Mouse (Mus musculus) Patski (cell line): ENCODE measurements at regions not wholly inside any gene's neighbourhood (a gene's known extent, or its start where the extent isn't known, plus 50 kb on each side); places are given as distances from the start of the nearest gene placed in this dataset.

Experiments
- ATAC-seq: fragments of 100-300 bp; one replicate; pipeline ENCODE4 v1.8.0; 2021
- CTCF ChIA-PET: fragments of 350-600 bp; sonication (Branson Sonifier 250); formaldehyde crosslinking; loops from one replicate; lab custom pipeline; 2022; ENCODE audit warnings: inconsistent platforms; lab: Charles Lee
- POLR2A ChIA-PET: fragments of 350-600 bp; sonication (Branson Sonifier 250); formaldehyde crosslinking; loops from one replicate; lab custom pipeline; 2022; ENCODE audit warnings: antibody characterized with exemption, inconsistent platforms; lab: Charles Lee
- DNase-seq: peaks from one replicate; pipeline ENCODE4 v3.0.0-alpha.2; 2011; ENCODE audit warnings: low read depth, low spot score
- H3K27me3 ChIP-seq: fragments of 371-371 bp; one replicate; pipeline ENCODE4 v1.5.1; 2021
- CTCF ChIP-seq: fragments of 100-300 bp; IDR thresholded peaks from one replicate; pipeline ENCODE4 v1.5.1; 2021
- in situ Hi-C: fragments of 300-500 bp; cut with MboI; formaldehyde crosslinking; loops from 3 replicates; pipeline ENCODE4 v1.11.1; 2018; ENCODE audit warnings: low pct_unique_long_range_greater_than_20kb, mixed read lengths

- in situ Hi-C loops = no loop called here
- ChIA-PET CTCF (interaction anchor here (0.8 to 1.2 kb wide), 5 partner anchors 9 to 1142 kb away, joined by 3 read pairs; no protein-coding TSS in a partner anchor), POLR2A (interaction anchor here (1.0 kb wide), 1 partner anchor 9 kb away, joined by 3 read pairs; no protein-coding TSS in a partner anchor)
- ATAC-seq (peak; percentile 35), DNase-seq (peak; percentile 17)
- H3K27me3 ChIP-seq = no peaks in the 10 kb centered on the region
- no peak for TF ChIP-seq CTCF
These were observed 138.8 kb downstream of the Dhx15 start for GRCm38 (mm10) chr5:52051383-52052071.

GRCm38 (mm10) chr5:52048790-52049189 lies 141.5 kb downstream of the Dhx15 start:
- in situ Hi-C loops = no loop called here
- TF ChIP-seq CTCF = no peak
- POLR2A ChIA-PET = no interaction called here
- DNase-seq = no peak
- no peaks in the 10 kb centered on the region for H3K27me3 ChIP-seq
- no peak for ATAC-seq
- CTCF ChIA-PET = interaction anchor here (1.1 kb wide), 1 partner anchor 14 kb away, joined by 3 read pairs; no protein-coding TSS in a partner anchor

DNA sequence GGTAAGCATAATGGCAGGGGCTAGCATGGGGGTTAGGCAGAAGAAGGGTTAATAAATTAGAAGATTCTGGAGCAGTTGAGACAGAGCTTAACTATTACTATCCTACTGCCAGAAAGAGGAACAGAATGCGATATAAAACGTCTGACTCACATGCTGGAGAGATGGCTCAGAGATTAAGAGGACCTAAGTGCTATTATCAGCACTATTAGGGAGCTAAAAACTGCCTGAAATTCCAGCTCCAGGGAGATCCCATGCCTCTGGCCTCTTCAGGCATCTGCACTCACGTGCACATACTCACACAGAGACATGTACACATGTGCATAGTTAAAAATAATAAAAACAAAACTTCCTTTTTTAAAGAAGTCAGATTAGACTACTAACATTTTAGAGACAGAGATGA lies 143.6 kb downstream of the Dhx15 start:
- in situ Hi-C loops = no loop called here
- H3K27me3 ChIP-seq = no peaks in the 10 kb centered on the region
- POLR2A ChIA-PET = interaction anchor here (0.6 kb wide), 1 partner anchor 255 kb away, joined by 6 read pairs; no protein-coding TSS in a partner anchor
- TF ChIP-seq CTCF = no peak
- DNase-seq = no peak
- ATAC-seq = no peak
- CTCF ChIA-PET = interaction anchor here (1.8 kb wide), 1 partner anchor 17 kb away, joined by 6 read pairs; no protein-coding TSS in a partner anchor

DNA sequence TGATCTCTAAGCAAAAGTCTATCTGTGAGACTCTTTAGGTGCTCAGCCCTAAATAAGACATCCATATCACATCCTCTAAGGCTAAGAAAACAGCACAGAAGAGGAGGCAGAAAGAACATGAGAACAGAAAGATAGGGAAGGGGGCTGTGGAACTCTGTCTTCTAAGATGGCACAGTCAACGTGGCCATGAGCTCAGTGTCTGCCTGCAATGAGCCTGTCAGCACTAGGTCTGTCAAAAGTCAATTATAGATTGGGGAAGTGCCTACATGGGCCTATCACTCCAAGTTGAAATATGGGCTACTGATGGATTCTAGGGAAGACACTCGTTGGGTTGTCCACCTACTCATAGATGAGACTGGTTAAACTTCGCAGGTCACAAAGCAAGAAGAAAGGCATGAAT lies 146.2 kb downstream of the Dhx15 start:
- no peak for TF ChIP-seq CTCF
- POLR2A ChIA-PET = no interaction called here
- CTCF ChIA-PET = no interaction called here
- in situ Hi-C loops = no loop called here
- H3K27me3 ChIP-seq = no peaks in the 10 kb centered on the region
- ATAC-seq (no peak), DNase-seq (no peak)

DNA sequence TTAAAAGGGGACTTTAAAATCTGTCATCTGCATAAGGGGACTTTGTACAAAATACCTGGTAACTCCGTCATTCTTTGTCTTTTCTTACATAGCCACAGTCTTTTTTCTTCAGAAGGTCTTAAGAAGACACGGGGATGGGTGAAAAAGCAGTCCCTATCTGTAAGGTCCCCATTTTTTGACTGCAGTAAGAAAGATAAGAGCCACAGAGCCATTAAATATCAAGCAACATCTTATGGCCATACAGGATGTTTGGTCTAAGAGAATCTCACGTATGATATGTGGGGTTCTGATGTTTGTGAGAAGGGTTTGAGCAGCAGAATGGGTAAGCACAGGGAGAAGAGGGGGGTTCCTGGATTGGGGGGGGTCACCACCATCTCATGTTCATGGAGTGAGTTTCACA lies 148.9 kb downstream of the Dhx15 start:
- no peak for TF ChIP-seq CTCF
- ChIA-PET CTCF (no interaction called here), POLR2A (no interaction called here)
- DNase-seq (no peak), ATAC-seq (no peak)
- no peaks in the 10 kb centered on the region for H3K27me3 ChIP-seq
- in situ Hi-C loops = no loop called here

GRCm38 (mm10) chr5:52040427-52041312 lies 149.6 kb downstream of the Dhx15 start:
- ChIA-PET CTCF (interaction anchor here (1.1 kb wide), 1 partner anchor 14 kb away, joined by 3 read pairs; no protein-coding TSS in a partner anchor), POLR2A (no interaction called here)
- DNase-seq (no peak), ATAC-seq (no peak)
- in situ Hi-C loops = no loop called here
- no peak for TF ChIP-seq CTCF
- H3K27me3 ChIP-seq = no peaks in the 10 kb centered on the region

DNA sequence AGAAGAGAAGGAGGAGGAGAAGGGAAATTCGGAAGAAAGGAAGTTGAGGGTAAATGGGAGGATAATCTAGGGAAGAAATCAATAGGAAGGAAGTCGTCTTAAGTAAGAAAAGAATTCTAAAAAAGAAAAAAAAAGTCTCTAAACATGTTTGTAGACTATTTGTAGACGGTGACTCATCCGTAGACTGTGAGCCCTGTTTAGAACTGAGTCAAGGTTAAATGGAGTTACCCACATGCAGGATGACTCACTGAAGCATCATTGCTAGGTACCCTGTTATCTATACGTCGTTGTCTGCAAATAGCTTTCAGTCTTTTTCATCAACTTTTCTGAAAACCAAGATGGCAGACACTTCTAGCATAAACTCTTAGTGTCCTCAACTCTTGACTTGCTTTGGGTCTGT lies 155.0 kb downstream of the Dhx15 start:
- no peak for TF ChIP-seq CTCF
- H3K27me3 ChIP-seq = no peaks in the 10 kb centered on the region
- ChIA-PET CTCF (interaction anchor here (1.0 to 1.2 kb wide), 3 partner anchors 10 to 1076 kb away, joined by 3 read pairs; no protein-coding TSS in a partner anchor), POLR2A (no interaction called here)
- ATAC-seq = no peak
- peak; percentile 19 for DNase-seq
- in situ Hi-C loops = no loop called here

DNA sequence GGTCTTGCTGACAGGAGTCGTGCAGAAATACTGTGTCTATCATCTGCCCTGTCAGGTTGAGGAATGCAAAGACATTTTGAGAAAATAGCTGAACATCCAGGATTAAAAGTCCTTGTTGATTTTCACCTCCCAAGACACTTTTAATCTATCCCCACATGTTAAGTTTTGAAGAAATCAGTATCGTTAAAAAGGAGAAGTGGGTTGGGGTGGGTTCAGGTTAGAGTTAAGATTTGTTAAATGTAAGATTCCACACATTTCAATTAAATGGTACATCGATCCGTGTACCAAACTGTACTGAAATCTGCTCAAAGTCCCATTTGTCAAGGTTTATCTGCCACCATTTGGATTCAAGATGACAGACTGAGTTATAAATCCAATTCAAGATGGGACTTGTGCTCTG lies 162.8 kb downstream of the Dhx15 start:
- ChIA-PET POLR2A (no interaction called here), CTCF (no interaction called here)
- ATAC-seq (no peak), DNase-seq (no peak)
- in situ Hi-C loops = no loop called here
- H3K27me3 ChIP-seq = no peaks in the 10 kb centered on the region
- TF ChIP-seq CTCF = no peak

DNA sequence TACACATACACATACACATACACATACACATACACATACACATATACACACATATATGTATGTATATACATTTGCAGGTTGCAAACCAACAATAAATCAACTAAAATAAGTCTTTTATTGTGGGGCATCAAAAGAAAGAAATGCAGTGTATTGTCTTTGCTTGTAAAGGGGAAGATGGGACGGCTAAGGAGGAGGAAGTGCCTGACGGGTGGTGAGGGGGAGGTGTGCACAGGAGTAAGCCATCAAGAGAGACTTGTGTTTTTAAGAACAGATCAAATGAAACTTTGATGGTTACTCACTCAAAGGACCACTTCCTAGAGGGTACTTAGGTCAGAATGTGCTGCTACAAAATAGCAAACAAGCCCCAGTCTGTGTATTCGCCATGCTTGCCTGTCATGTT lies 164.2 kb downstream of the Dhx15 start:
- no peaks in the 10 kb centered on the region for H3K27me3 ChIP-seq
- ATAC-seq = no peak
- in situ Hi-C loops = no loop called here
- ChIA-PET CTCF (interaction anchor here (1.4 kb wide), 1 partner anchor 10 kb away, joined by 3 read pairs; no protein-coding TSS in a partner anchor), POLR2A (interaction anchor here (0.7 kb wide), 1 partner anchor 1560 kb away, joined by 3 read pairs; no protein-coding TSS in a partner anchor)
- TF ChIP-seq CTCF = no peak
- DNase-seq = no peak

DNA sequence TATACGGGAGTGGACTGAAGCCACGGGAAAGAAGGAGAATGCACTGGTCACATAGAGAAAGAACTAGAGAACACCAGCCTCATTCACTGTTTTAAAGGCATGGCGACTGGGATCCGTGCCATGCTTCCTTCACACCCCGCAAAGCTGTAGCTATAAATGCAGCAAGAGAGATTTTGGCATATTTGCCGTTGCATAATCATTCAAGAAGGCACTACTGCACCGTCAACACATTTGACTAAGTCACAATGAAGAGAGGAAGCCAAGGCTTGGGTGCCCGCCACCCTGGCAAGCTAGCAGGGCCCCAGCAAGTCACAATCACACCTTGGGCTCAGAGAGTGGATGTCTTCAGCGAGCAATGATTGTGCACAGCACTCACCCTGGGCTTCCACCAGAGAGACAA lies 167.1 kb downstream of the Dhx15 start:
- DNase-seq (no peak), ATAC-seq (no peak)
- no peak for TF ChIP-seq CTCF
- POLR2A ChIA-PET = no interaction called here
- no peaks in the 10 kb centered on the region for H3K27me3 ChIP-seq
- in situ Hi-C loops = no loop called here
- CTCF ChIA-PET = no interaction called here

DNA sequence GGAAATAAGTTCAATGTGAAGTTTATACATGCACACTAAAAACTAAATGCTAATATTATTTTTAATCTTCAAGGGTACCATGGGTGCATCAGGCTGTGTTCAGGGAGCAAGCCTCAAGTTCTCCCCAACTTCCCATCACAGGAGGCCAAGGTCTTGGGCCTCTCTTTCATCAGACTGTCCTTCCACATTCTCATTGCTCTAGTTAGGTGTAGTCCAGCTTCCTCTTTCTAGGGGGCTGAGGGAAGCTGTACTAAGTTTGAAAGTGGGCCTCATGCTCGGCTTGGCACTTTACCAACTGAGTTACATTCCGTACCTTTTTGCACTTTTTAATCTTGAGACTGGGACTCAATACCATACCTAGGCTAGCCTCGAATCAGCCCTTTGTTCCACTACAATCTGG lies 173.3 kb downstream of the Dhx15 start:
- in situ Hi-C loops = no loop called here
- ChIA-PET CTCF (interaction anchor here (1.0 kb wide), 1 partner anchor 15 kb away, joined by 3 read pairs; no protein-coding TSS in a partner anchor), POLR2A (no interaction called here)
- DNase-seq (no peak), ATAC-seq (no peak)
- no peaks in the 10 kb centered on the region for H3K27me3 ChIP-seq
- TF ChIP-seq CTCF = no peak
